Mouse (Mus musculus) C2C12 (cell line): ENCODE measurements around the gene Gpsm1.

Source experiments
- CEBPB ChIP-seq: IDR thresholded peaks from one replicate; pipeline ENCODE4 v1.6.1; 2011; ENCODE audit warnings: low read depth, mild to moderate bottlenecking, control low read depth, moderate library complexity
- CTCF ChIP-seq: IDR thresholded peaks from one replicate; pipeline ENCODE4 v1.5.1; 2011; ENCODE audit not compliant: control insufficient read depth, insufficient read depth, insufficient read length
- FOSL1 ChIP-seq: IDR thresholded peaks from one replicate; pipeline ENCODE4 v1.8.0; 2011; ENCODE audit warnings: mild to moderate bottlenecking, low read length; ENCODE audit not compliant: poor library complexity, insufficient read depth, severe bottlenecking
- MAX ChIP-seq: IDR thresholded peaks from one replicate; pipeline ENCODE4 v1.6.1; 2011; ENCODE audit warnings: mild to moderate bottlenecking, control low read depth
- MYOD1 ChIP-seq: IDR thresholded peaks from one replicate; pipeline ENCODE4 v1.6.1; 2011; ENCODE audit warnings: low read depth; ENCODE audit not compliant: control insufficient read depth, insufficient read length
- MYOG ChIP-seq: IDR thresholded peaks from one replicate; pipeline ENCODE4 v1.6.1; 2011; ENCODE audit not compliant: control insufficient read depth, insufficient read length; ENCODE audit errors: extremely low read depth
- USF1 ChIP-seq: IDR thresholded peaks from one replicate; pipeline ENCODE4 v1.6.1; 2011; ENCODE audit warnings: low read depth, mild to moderate bottlenecking, control low read depth, moderate library complexity

GRCm38 (mm10) chr2:26306702-26307101 lies 8.6 kb upstream of the Gpsm1 start:
- no peak for TF ChIP-seq CTCF
- TF ChIP-seq MAX: no peak
- no peak for TF ChIP-seq MYOD1
- TF ChIP-seq USF1: no peak
- no peak for TF ChIP-seq FOSL1
- TF ChIP-seq MYOG: no peak
- TF ChIP-seq CEBPB: no peak
